Mouse (Mus musculus): ENCODE results near the gene Cmip.

Cmip gene

DNA sequence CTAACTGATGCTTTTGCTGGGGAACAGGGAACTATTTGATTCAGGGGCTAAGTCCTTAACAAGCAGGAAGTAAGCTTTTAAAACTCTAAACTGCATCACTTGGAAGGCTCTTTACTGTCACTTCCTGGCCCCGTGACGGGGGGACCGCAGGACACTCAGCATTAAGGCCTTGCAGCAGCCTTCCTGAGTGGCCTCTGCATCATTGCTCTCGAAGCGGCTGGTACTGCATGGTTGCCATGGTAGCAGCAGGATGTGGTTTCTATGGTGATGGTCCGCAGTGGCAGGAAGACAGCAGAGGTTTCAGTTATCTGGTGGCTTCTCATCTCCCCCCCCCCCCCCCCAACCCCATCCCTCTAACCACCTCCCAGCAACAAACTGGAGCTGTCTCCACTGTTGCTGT lies 65.2 kb downstream of the Cmip start:
- in situ Hi-C loops (cut with MboI, MseI), result no loop called here

DNA sequence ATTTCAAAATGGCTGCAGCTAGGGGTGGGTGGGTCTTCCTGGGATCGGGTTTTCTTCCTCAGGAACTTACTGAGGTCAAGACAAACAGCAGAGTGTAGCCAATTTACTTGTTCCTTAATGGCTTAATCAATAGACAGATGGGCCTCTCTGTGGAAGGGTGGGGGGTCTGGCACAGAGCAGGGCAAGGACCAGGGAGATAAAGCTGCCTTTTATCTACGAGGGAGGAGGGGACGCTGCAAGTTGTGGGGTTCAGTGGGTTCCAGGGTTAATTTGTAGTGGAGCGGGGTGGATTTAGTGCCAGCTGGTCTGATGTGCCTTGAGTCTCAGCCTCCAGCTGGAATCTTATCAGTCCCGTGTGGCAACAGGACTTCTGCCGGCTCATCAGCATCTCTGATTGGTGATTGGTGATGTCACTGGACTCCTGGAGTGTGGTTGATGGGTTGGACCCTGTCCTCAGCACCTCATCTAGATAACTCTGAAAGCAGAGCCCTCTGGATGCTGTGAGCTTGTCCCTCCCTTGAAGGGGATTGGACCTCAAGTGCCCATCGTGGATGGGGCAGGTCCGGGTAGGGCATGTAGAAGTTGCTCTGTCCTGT lies 65.9 kb downstream of the Cmip start:
- in situ Hi-C loops (cut with MboI, MseI), result no loop called here

DNA sequence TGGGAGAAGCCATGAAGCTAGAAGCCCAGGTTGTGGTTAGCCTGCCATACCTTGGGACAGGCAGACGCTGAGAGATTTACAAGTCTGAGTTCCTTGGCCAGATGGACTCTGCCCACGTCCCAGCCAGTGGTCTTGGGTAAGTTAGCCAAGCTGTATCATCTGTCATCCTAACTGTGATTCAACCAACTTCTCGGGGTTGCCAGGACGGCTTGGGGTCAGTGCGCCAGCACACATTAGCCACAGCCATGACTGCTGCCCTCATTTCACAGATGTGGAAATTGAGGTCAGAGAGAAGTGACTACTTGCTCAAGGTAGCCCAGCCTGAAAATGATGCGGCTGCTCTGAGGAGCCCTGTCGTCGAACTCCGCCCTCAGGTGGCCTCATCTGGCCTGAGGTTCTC lies 68.0 kb downstream of the Cmip start:
- in situ Hi-C loops (cut with MboI, MseI), result no loop called here

DNA sequence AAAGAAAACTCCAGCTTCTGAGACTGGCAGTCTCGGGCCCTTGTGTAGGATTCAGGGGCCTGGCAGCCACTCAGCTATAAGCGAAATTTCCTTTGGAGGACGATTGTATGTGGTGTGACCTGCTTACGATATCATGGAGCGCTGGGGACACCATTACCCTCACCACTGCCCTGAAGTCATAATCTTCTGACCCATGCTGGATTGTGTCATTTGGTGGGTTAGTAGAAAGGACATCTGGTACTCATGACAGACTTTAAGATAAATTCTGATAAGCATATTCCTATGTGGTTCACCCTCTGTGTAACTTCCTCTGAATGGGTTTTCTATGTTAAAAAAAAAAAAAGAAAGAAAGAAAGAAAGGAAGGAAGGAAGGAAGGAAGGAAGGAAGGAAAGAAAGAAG lies 69.9 kb downstream of the Cmip start:
- in situ Hi-C loops (cut with MboI, MseI), result no loop called here

DNA sequence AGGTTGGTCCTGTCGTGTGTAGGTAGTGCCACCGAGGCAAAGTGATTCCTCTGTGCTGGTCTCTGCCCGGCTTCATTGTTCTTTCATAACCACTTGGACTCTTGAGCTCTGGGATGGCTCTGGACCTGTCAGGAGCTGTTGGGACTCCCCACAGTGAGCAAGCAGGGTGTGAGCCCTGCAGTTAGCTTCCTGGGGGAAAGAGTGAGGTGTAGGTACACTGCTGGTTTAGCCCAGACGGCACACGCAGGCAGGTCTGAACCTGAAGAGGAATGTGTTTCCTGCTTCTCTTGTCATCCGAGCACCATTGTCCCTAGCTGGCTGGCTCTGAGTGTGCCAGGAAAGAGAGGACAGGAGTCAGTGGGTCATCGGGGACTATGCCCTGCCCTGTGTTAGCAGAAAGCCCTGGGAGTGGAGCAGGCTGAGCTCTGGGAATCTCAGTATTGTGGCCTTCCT lies 70.5 kb downstream of the Cmip start:
- in situ Hi-C loops (cut with MboI, MseI), result no loop called here

DNA sequence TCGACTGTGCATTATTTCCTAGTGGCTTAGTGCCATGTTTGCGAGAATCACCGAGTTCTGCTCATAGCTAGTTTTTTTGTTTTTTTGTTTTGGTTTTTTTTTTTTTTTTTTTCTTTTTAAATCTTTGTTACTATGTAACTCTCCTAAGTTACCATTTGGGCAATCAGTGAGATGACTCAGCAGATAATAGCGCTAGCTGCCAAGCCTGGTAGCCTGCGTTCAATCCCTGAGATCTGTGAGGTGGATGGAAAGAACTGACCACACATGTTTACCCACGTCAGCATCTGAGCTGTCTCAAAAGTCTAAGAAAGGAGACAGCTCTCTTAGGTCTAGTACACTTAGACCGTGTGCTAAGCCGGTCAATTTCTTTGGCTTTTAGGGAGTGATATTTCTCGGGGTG lies 71.9 kb downstream of the Cmip start:
- in situ Hi-C loops (cut with MboI, MseI), result no loop called here

DNA sequence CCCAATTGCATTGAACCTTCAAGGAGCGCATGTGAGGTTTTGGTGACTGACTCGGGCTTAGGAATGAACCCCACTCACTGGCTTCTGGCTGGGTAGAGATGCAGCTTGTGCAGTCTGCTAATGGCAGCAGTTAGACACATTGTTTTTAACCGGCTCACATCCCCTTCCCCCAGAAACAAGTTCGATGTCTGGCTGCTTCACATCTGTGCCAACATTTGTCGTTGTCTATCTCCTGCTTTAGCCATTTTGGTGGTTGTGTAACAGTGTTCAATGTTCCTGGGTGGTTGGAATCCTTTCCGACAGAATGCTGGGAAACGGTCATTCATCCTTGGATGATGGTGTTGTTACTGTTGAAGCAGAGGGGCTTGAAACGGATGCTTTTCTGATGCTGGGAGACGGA lies 72.3 kb downstream of the Cmip start:
- in situ Hi-C loops (cut with MboI, MseI), result no loop called here

DNA sequence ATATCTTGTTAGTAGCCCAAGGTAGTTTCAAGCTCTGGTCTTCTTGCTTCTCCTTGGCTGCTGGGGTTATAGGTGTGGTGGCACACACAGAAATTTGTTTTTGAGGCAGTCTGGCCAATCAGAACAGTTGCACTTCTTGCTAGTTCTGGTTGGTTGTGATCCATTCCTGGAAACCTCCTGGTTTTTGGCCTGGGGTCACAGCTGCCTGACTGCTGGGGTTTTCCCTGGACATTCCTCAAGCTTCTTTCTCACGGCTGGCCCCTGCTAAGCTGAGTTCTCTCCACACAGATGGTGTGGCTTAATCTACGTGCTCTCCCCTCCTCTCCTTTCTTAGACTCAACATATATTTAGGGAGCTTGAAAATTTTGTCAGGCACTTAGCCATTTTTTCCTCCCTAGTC lies 73.0 kb downstream of the Cmip start:
- in situ Hi-C loops (cut with MboI, MseI), result no loop called here

DNA sequence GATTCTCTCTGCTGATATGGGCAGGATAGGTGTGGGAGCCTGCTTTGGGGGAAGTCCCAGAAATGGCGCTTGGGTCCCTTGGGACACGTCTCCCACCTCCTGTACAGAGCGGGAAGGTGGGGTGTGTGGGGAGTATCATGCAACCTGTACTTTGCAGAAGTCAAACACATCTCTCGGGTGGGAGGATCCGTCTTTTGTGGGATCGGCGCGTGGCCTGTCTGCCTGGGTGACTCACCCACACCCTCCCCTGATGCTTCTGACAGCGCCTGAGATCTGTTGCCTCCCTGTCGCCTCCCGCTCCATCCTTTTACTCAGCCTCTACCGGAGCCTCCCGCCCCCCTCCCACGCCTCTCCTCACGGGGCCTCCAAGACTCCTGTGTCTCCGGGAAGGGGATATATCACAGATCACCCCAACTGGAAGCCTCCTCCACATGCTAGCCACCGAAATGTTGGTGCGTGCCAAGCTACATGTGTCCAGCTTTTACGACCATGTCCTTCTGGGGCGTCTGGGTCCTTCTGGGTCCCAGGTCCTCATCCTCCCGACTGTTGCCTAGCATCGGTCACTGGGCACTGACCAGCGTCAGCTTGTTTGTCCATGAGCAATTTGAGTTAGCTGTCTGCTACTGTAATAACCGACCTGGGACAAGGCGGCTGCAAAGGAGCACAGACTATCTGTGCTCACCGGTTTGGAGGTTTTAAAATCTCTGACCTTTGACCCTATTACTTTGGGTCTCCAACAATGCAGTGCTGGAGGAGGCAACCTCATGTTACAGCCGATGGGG lies 75.6 kb downstream of the Cmip start:
- in situ Hi-C loops (cut with MboI, MseI), result no loop called here

DNA sequence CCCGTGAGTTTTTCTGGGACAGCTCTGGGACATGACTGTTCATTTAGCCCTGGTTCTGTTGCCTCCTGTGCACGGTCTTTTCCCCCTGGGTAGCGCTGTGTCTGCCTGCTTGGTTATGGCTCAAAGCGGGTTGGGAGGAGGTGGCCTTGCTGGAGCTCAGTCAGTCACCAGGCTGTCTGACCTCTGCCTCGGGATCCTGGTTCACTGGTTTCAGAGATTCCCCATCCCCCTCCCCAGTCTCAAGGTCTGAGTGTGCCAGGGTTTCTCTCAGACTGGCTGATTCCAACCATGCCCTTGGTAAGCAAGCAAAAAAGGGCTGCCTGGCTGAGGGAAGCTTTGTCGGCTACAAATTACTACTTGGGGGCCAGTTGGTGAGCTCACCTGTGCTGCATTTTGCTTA lies 76.8 kb downstream of the Cmip start:
- in situ Hi-C loops (cut with MboI, MseI), result no loop called here

DNA sequence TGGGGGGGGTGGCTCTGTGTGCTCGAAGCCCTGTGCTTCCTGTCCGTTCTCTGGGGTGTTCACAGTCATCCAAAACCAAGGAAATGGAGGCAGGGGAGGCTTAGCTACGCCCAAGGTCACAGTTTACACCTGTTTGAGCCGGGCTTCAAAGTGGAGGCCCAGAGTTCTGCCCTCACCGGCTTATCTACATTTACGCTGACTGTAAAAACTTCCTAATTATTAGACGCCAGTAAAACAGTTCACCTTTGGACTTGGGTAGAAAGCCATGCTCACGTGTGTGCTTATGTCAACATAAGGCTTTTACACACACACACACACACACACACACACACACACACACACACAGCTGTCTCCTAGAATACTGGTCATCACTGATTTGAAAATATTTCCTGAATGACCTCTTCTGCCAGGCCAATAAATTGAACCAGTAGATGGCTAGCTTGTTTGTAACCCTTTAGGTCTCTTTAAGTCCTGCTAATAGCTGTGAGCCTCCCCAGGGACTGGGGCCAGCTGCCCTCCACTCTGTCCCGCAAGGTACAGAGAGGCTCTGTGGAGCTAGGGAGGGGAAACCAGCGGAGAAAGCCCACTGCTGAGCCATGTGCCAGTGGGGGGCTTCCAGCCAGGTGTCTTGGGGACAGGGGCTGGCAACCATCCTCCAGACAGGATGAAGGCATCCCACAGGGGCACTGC lies 77.3 kb downstream of the Cmip start:
- in situ Hi-C loops (cut with MboI, MseI), result no loop called here

DNA sequence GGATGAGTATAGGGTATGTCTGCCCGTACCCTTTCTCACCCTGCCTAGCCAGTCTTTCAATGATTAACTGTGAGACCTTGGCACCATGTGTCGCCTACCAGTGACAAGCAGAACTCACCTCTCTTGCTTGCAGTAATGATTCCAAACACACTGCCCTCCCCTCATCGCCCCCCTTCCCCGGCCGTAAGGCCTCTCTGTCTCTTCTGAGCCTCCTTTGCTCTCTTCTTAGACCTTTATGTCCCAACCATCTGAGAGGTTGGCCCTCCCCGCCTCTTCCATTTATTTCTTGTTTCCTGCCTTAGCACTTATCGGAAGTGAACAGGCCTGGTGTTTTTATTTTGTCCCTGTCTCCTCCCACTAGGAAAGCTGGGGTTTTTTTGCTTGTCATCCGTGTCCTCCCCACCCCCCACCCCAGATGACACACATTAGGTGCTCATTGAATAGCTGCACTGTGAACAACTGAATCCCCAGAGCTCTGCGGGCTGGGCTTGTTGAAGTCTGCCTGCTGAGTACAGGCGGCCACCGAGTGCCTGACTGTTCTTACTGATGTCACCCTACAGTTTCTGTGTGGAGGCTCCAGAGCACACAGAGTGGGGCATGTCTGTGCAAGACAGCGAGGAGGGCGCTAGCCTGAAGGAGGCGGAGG lies 78.0 kb downstream of the Cmip start:
- in situ Hi-C loops (cut with MboI, MseI), result no loop called here

DNA sequence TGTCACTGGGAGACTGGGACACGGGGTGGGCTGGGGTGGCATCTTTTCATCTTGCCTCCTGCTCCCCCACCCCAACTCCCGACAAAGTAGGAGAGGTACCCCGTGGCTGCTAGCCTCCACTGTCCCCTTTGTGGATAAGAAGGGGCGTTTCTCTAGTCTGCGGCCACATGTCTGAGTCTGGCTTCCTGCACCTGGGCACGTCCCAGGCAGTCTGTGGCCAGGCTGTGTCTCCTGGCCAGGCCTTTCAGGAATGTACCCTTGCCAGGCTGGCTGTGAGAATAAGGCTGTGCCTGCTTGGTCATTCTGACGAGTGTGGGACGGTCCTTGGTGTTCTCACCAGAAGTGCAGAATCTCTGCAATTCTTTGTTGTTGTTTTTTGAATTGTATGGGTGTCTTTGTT lies 78.6 kb downstream of the Cmip start:
- in situ Hi-C loops (cut with MboI, MseI), result no loop called here

DNA sequence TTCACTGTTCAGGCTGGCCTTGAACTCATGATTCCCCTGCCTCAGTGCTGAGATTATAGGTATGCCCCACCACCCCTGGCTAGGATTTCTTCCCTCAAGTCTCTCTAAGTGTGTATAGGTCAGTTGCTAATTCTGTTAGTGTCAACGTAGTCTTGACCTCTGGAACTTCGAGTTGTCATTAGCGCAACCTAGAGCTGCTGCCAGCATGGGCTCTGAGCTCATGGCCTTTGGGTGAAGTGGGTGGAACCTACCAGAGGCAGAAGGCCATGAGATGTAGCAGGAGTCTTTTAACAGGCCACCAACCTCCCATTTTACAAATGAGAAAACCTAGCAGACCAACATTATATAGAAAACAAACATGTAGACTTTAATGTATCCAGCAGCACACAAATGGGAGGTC lies 80.3 kb downstream of the Cmip start:
- in situ Hi-C loops (cut with MboI, MseI), result no loop called here

DNA sequence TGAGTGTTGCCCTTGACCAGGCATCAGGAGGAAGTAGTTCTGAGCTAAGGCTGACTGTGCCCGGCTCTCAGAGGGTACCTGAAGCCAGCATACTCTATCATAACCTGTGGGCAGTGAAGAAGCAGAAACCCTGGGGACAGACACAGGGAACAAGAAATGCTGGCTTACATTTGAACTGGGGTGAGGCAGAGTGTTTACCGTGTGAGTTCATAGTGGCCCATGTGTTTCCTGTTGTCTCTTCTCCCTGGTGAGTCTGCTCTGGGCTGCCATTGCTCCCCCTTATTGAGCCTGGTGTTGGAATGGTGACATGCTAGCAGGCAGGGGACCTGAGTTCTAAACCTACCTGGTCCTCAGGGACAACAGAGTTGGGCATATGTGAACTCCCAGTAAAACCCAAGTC lies 81.8 kb downstream of the Cmip start:
- in situ Hi-C loops (cut with MboI, MseI), result no loop called here

DNA sequence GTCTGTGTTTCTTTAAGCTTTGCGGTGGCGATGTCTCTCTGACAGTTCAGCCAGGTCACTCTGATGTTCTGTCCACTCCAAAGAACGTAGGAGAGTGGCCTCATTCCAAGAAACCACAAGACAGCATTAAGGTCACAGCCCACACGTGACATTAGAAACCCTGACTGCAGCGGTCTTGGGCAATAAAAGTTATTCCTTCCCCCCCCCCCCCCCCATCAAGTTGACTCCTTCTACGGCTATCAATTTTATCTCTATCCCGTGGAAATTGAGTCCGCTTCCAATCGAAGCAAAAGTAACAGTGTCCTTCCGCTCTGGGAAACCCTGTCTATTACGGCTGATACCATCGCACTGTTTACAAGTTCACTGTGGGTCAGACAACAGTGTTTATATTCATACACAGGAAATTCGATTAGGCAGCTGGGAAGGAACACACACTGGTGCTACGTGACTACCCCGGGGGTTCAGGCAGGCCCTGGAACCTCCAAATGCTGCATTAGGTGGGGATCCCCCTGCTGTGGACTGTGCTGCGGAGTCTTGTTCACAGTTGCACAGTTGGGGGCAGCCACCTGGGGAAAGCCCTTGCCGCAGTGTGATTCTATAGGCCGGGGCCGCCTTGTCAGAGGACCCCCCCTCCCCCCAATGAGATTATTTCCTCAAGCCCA lies 82.6 kb downstream of the Cmip start:
- in situ Hi-C loops (cut with MboI, MseI), result no loop called here

DNA sequence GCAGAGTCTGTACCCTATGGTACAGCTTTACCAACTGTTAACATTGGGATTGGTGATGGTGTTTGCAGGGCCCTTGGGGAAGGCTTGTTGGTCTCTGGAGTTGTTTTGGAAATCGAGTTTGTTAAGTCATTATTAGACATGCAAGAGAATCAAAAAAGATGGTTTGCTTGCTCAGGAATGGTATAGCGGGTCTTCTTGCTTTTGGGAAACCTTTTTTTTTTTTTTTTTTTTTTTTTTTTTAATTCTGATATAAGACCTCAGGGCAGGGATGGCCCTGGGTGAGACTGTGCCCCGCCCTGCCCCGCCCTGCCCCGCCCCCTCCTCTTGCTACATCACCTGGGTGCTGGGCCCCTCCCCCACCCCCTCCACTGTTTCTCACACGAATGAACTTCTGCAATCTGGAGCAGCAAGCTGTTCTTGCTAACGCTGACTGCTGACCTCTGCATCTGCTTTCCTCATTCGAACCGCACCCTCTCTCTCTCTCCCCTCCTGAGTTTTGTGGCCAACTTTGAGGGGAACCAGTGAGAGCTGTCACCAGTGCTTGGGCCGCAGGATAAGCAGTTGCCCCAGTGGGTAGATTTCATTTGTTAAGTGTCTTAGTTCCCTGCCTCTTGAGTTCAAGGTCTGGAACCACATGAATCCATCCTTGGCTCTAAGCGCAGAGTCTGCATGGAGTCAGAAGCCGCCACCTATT lies 83.2 kb downstream of the Cmip start:
- in situ Hi-C loops (cut with MboI, MseI), result no loop called here

DNA sequence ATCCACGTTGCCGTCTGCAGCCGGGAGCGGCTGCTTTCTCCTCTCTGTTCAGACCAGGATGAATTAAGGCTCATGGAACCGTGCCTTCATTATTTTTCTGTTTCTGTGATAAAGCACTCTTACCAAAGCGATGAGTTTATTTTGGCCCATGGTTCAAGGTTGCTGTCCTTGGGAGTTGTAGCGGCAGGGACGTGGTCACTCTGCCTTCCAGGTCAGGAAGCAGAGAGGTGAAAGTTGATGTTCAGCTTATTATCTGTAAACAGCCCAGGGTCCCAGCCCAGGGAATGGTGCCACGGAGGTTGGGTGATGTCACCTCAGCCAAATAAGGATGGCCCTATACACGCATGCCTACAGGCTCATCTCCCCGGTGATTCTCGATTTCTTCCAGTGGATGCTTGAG lies 83.9 kb downstream of the Cmip start:
- in situ Hi-C loops (cut with MboI, MseI), result no loop called here

DNA sequence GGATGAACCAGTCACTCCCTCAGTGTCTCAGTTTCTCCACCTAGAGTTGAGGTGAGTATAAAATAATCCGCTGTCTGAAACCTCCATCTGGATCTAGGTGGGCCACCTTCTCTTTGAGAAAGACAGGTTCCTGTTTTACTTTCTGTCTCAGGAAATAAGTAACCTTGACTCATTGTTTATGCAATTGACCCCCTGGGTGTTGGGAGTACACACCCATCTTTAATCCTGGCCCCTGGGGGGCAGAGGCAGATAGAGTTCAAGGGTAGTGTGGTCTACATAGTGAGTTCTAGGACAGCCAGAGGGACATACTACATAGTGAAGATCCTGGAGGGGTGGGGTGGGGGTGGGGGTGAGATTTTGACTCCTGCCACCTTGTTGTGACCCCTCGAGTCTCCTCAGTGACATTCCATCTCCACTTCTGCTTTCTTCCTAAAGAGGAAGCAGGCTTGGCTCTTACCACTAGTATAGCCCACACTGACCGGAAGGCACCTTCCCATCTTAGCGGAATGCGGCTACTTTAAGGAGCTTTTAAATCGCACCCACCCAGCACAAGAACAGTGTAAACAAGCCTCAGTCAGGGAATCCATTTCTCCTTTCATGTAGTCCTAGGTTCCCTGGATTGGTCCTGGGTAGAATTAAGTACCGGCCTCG lies 86.0 kb downstream of the Cmip start:
- in situ Hi-C loops (cut with MboI, MseI), result no loop called here

DNA sequence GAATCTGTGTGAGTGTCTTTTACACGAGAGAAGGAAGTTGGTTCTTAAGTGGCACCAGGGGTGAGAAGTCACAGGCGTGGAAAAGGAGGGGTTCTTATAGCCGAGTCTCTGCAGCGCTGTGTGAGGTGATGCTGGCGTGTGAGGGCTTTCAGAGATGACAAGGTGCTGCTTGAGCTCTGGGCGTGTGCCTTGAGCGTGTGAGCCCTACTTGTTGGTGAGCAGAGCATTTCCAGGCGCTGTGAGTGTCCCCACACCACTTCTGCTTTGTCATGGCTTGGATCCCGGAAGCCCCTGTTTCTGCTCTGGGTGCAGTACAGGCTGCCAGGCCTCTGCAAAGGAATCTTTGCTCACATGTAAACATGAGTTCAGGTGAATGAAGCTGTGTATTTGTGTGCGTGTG lies 86.6 kb downstream of the Cmip start:
- in situ Hi-C loops (cut with MboI, MseI), result no loop called here

DNA sequence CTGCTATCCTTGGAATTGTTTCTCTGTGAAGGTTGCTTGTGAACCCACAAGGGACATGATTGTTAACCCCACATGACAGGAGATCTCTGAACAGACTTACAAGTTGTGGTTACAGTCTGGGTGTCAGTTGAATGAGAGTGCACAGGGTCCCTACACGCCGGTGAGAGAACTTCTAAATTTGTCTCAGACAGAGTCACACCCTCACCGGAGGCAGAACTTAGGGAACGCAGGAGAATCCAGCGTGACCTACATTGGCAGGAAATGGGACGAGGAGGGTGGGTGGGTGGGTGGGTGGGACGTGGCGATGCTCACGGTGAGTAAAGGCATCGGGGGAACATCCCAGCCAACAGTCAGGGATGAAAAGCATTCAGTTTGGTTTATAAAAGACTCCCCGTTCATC lies 88.0 kb downstream of the Cmip start:
- in situ Hi-C loops (cut with MboI, MseI), result loop anchor here (5.0 kb wide), 1 partner anchor 53 kb away; no protein-coding TSS in a partner anchor
